Mouse (Mus musculus) hindbrain, embryonic 12.5 days (tissue): ENCODE measurements around the gene Akip1. TPM values are rescaled to one million over a fixed set of nuclear protein-coding genes. Genes with fewer than 3 reads are reported as not detected.
A peak's percentile ranks its signal among the peaks of the same experiment; 100 is the strongest.

ENCODE experiments used
- ATAC-seq: fragments of 200-750 bp; cut with Nextera tagmentation; 2 replicates; pipeline ENCODE4 v1.8.0; 2017; ENCODE audit warnings: moderate TSS enrichment; ENCODE audit not compliant: low FRiP score
- H3K27ac ChIP-seq: fragments of 300-500 bp; sonication (generic); 2 replicates; pipeline ENCODE4 v1.5.1; 2016; ENCODE audit warnings: mild to moderate bottlenecking
- H3K27me3 ChIP-seq: fragments of 300-500 bp; sonication (generic); 2 replicates; pipeline ENCODE4 v1.6.1; 2016; ENCODE audit warnings: mild to moderate bottlenecking
- H3K36me3 ChIP-seq: fragments of 300-500 bp; sonication (generic); 2 replicates; pipeline ENCODE4 v1.6.1; 2016; ENCODE audit warnings: mild to moderate bottlenecking
- H3K4me1 ChIP-seq: fragments of 300-500 bp; sonication (generic); 2 replicates; pipeline ENCODE4 v1.6.1; 2016
- H3K4me2 ChIP-seq: fragments of 300-500 bp; sonication (generic); replicated peaks from 2 replicates; pipeline ENCODE4 v1.6.1; 2016; ENCODE audit warnings: mild to moderate bottlenecking
- H3K4me3 ChIP-seq: fragments of 300-500 bp; sonication (generic); 2 replicates; pipeline ENCODE4 v1.5.1; 2016; ENCODE audit warnings: mild to moderate bottlenecking
- H3K9ac ChIP-seq: fragments of 300-500 bp; sonication (generic); 2 replicates; pipeline ENCODE4 v1.6.1; 2016; ENCODE audit warnings: mild to moderate bottlenecking, moderate library complexity
- H3K9me3 ChIP-seq: fragments of 300-500 bp; sonication (generic); replicated peaks from 2 replicates; pipeline ENCODE4 v1.6.1; 2016; ENCODE audit warnings: mild to moderate bottlenecking
- WGBS: fragments of 180-500 bp; shearing (Covaris S2); methylation state at CpG from one replicate; pipeline ENCODE4 v1.1.7; 2016; 5-methylcytosine and 5-hydroxymethylcytosine counted together
- polyA plus RNA-seq: library from polyadenylated mRNA; unstranded; fragments of >200 nt; fragmentation: Nextera tagmentation; extraction: Ambion mirVana; gene quantifications from 2 replicates; pipeline ENCODE4 v1.2.1, GENCODE M21; 2016

Akip1 gene
- polyA plus RNA-seq, 1 experiment from 2014 or later = 18.2 TPM

DNA sequence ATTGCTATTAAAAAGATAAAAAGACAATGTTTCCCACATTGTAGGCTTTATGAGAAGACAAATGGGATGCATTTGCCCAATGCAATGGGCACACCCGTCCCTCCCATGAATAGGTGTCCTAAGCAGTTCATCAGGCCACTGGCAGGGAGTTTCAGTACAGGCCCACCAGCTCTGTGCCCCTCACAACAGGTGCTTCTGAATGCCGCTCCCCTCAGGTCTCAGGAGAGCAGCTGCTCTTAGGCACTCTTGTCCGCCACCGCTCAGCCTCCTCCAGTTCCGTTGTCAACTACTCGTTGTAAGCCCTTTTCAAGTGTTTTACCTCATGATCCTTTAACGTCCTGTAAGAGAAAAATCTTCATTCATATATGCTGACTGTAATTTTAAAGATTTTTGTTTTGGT lies 8.7 kb downstream of the Akip1 start:
- no peak for ATAC-seq
- Histone ChIP-seq H3K9ac (no peak overlapping the region), H3K9me3 (no peaks in the 10 kb centered on the region), H3K36me3 (peaks cover 29% of the 10 kb centered on the region), H3K4me2 (no peak overlapping the region), H3K4me1 (no peaks in the 10 kb centered on the region), H3K27ac (no peak overlapping the region), H3K27me3 (no peaks in the 10 kb centered on the region), H3K4me3 (no peak overlapping the region)
- 89% methylated on average over 7 of the region's 7 CpGs for WGBS

DNA sequence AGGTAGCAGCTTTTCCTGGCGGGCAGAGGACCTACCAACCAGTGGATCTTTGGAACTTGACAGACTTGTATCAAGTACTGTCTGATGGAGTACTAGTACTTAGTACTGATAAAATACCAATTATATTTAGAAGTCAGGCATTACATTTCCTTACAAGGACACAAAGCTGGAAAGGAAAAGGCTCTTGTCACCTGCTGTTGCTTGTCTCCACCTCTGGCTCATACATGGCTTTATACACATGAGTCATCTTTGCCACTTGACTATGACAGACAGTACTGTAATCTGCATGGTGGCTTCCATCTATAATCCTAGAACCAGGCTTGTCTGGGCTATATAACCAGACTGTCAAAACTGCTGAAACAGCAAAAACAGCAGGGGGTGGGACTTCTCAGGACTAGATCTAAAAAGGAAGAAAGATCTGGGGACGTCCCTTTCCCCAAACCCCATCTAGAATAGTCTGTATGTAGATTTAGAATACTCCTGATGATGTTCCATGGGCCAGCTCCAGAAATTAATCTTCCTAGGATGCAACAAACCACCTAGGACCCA lies 10.0 kb downstream of the Akip1 start:
- no peak overlapping the region for H3K4me2 ChIP-seq
- no peak overlapping the region for H3K4me3 ChIP-seq
- H3K36me3 ChIP-seq = peaks cover 29% of the 10 kb centered on the region
- no peak overlapping the region for H3K9ac ChIP-seq
- H3K27ac ChIP-seq = no peak overlapping the region
- H3K9me3 ChIP-seq = no peaks in the 10 kb centered on the region
- H3K4me1 ChIP-seq = no peaks in the 10 kb centered on the region
- H3K27me3 ChIP-seq = no peaks in the 10 kb centered on the region
- ATAC-seq = no peak
- WGBS = 90% methylated on average over 2 of the region's 2 CpGs

GRCm38 (mm10) chr7:109719286-109719685 lies 15.8 kb downstream of the Akip1 start:
- Histone ChIP-seq H3K4me3 (no peak overlapping the region), H3K9ac (no peak overlapping the region), H3K36me3 (no peaks in the 10 kb centered on the region), H3K9me3 (no peaks in the 10 kb centered on the region), H3K27me3 (no peaks in the 10 kb centered on the region), H3K4me2 (no peak overlapping the region), H3K27ac (no peak overlapping the region), H3K4me1 (no peaks in the 10 kb centered on the region)
- WGBS = 60% methylated on average over 9 of the region's 9 CpGs
- ATAC-seq = no peak

- no peak overlapping the region for H3K9ac ChIP-seq
- no peak overlapping the region for H3K4me2 ChIP-seq
- WGBS = 100% methylated on average over 2 of the region's 2 CpGs
- H3K4me3 ChIP-seq = no peak overlapping the region
- no peak for ATAC-seq
- H3K27ac ChIP-seq = no peak overlapping the region
- no peaks in the 10 kb centered on the region for H3K4me1 ChIP-seq
- H3K36me3 ChIP-seq = no peaks in the 10 kb centered on the region
- H3K27me3 ChIP-seq = no peaks in the 10 kb centered on the region
- H3K9me3 ChIP-seq = no peaks in the 10 kb centered on the region
These were observed 19.1 kb downstream of the Akip1 start for GRCm38 (mm10) chr7:109722618-109723017.

DNA sequence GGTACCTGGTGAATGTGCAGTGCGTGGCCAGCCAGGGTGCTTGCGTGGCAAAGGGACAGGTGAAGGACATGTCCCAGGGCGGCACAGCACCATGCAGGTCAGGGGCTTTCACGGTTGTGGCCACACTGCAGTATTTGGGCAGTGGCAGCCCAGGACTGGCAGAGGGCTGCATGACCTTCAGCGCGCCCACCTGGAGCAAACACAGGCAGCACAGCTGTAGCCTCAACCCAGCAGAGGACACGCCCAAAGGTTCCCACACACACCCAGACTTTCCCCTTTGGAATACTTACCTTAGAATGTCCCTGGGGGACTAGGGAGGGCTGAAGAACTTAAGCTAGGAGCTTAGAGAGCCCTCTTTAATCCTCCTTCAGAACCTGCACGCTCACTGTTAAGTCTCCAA lies 19.6 kb downstream of the Akip1 start:
- H3K27ac ChIP-seq = no peak overlapping the region
- 96% methylated on average over 8 of the region's 8 CpGs for WGBS
- no peaks in the 10 kb centered on the region for H3K36me3 ChIP-seq
- no peaks in the 10 kb centered on the region for H3K27me3 ChIP-seq
- no peak overlapping the region for H3K4me3 ChIP-seq
- H3K9me3 ChIP-seq = no peaks in the 10 kb centered on the region
- H3K9ac ChIP-seq = no peak overlapping the region
- H3K4me1 ChIP-seq = no peaks in the 10 kb centered on the region
- ATAC-seq = no peak
- no peak overlapping the region for H3K4me2 ChIP-seq

GRCm38 (mm10) chr7:109723697-109724096 lies 20.2 kb downstream of the Akip1 start, which contains the start of gene BC051019:
Gene BC051019, minus strand, starts transcription at chr7:109723850.
- 94% methylated on average over 5 of the region's 5 CpGs for WGBS
- Histone ChIP-seq H3K27me3 (no peaks in the 10 kb centered on the region), H3K4me2 (no peak within 1 kb of the TSS), H3K27ac (no peak within 1 kb of the TSS), H3K36me3 (no peaks in the 10 kb centered on the region), H3K9me3 (no peaks in the 10 kb centered on the region), H3K4me1 (no peaks in the 10 kb centered on the region), H3K4me3 (no peak within 1 kb of the TSS), H3K9ac (no peak within 1 kb of the TSS)
- ATAC-seq = no peak

GRCm38 (mm10) chr7:109731626-109732025 lies 28.1 kb downstream of the Akip1 start, which contains the start of gene Ascl3:
Gene Ascl3, minus strand, starts transcription at chr7:109731726.
- WGBS = 92% methylated on average over 5 of the region's 5 CpGs
- no peaks in the 10 kb centered on the region for H3K27me3 ChIP-seq
- H3K9me3 ChIP-seq = no peaks in the 10 kb centered on the region
- H3K4me2 ChIP-seq = no peak within 1 kb of the TSS
- peaks cover 13% of the 10 kb centered on the region for H3K36me3 ChIP-seq
- H3K27ac ChIP-seq = no peak within 1 kb of the TSS
- no peak for ATAC-seq
- H3K9ac ChIP-seq = no peak within 1 kb of the TSS
- H3K4me1 ChIP-seq = peaks cover 3% of the 10 kb centered on the region; the same call in 1 of the 2 replicates
- no peak within 1 kb of the TSS for H3K4me3 ChIP-seq

GRCm38 (mm10) chr7:109734806-109735205 lies 31.3 kb downstream of the Akip1 start:
- H3K36me3 ChIP-seq = peaks cover 21% of the 10 kb centered on the region
- H3K27ac ChIP-seq = no peak overlapping the region
- no peak for ATAC-seq
- H3K27me3 ChIP-seq = no peaks in the 10 kb centered on the region
- H3K4me3 ChIP-seq = no peak overlapping the region
- H3K4me2 ChIP-seq = no peak overlapping the region
- peaks cover 3% of the 10 kb centered on the region; the same call in 1 of the 2 replicates for H3K4me1 ChIP-seq
- H3K9ac ChIP-seq = no peak overlapping the region
- 91% methylated on average over 4 of the region's 4 CpGs for WGBS
- H3K9me3 ChIP-seq = no peaks in the 10 kb centered on the region

- Histone ChIP-seq H3K27ac (no peak overlapping the region), H3K9ac (no peak overlapping the region), H3K27me3 (no peaks in the 10 kb centered on the region), H3K4me1 (no peaks in the 10 kb centered on the region), H3K4me3 (no peak overlapping the region), H3K36me3 (peaks cover 61% of the 10 kb centered on the region), H3K4me2 (no peak overlapping the region), H3K9me3 (no peaks in the 10 kb centered on the region)
- WGBS = 93% methylated on average over 5 of the region's 5 CpGs
- ATAC-seq = no peak
These were observed 36.4 kb downstream of the Akip1 start for GRCm38 (mm10) chr7:109739822-109740370.

DNA sequence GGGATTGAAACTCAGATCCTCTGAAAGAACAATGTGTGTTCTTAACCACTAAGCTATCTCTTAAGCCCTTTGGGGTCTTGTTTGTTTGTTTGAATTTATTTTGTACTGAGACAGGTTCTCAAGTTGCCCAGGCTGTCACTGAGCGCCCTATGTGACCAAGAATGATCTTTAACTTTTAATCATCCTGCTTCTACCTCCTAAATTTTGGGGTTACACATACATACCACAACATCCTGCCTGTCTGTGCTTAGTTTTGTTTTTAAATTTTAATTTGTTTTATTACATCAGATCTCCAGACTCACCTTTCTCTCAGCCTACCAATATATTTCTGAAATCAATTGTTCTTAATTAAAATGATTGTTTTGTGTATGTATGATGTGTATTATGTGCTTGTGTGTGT lies 37.6 kb downstream of the Akip1 start:
- no peak for ATAC-seq
- H3K9me3 ChIP-seq = no peaks in the 10 kb centered on the region
- H3K27ac ChIP-seq = no peak overlapping the region
- H3K9ac ChIP-seq = no peak overlapping the region
- no peaks in the 10 kb centered on the region for H3K4me1 ChIP-seq
- H3K27me3 ChIP-seq = no peaks in the 10 kb centered on the region
- no peak overlapping the region for H3K4me2 ChIP-seq
- 94% methylated on average over 1 of the region's 1 CpGs for WGBS
- H3K4me3 ChIP-seq = no peak overlapping the region
- peaks cover 59% of the 10 kb centered on the region for H3K36me3 ChIP-seq

DNA sequence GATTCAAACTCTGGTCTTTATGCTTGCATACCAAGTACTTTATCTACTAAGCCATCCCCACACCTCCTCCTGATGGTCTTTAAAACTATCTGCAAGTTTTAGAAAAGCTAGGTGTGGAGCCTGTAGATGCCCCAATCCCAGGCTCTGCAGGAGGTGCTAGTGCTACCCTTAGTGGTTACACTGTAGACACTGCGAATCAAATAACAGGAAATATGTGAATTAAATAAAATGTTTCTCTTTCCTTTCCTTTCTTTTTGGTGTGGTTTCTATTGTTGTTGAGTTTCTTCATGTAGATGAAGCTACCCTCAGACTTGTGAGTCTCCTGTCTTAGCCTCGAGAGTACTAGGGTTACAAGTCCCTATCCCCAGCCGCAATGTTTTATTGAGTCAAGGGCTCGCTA lies 38.2 kb downstream of the Akip1 start:
- 93% methylated on average over 4 of the region's 4 CpGs for WGBS
- Histone ChIP-seq H3K4me1 (no peaks in the 10 kb centered on the region), H3K9ac (no peak overlapping the region), H3K27ac (no peak overlapping the region), H3K9me3 (no peaks in the 10 kb centered on the region), H3K36me3 (peaks cover 59% of the 10 kb centered on the region), H3K27me3 (no peaks in the 10 kb centered on the region), H3K4me3 (no peak overlapping the region), H3K4me2 (no peak overlapping the region)
- ATAC-seq = no peak

- Histone ChIP-seq H3K27me3 (no peaks in the 10 kb centered on the region), H3K4me2 (no peak overlapping the region), H3K27ac (no peak overlapping the region), H3K4me1 (peaks cover 8% of the 10 kb centered on the region), H3K9me3 (no peaks in the 10 kb centered on the region), H3K9ac (no peak overlapping the region), H3K4me3 (no peak overlapping the region), H3K36me3 (peaks cover 30% of the 10 kb centered on the region)
- WGBS = 59% methylated on average over 1 of the region's 1 CpGs
- no peak for ATAC-seq
These were observed 44.3 kb downstream of the Akip1 start for GRCm38 (mm10) chr7:109747747-109748146.

DNA sequence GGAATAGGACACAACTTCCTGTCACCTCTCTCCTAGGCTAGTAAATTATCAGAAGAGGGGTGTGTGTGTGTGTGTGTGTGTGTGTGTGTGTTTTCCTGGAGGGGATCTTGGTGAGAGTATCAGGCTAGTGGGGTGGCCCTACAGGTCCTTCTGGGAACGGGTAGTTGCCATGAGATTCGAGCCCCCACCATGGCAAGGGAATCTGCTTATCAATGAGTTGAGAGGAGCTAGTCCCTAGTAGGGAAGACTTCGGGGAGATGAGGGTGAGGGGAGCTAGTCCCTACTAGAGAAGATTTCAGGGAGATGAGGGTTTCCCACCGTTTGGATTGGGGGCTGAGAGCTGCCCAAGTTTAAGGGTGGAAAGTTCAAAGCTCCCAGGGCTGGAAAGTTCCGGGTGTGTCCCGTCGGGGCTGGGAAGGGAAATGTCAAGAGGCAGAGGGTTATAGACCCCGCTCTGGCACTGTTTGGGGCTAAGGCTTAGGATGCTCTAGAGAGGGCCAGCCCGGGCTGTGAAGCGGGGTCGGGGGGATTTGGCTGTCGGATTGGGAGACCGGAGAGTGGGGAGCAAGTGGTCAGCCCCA lies 48.0 kb downstream of the Akip1 start:
- H3K27ac ChIP-seq = peak overlapping the region; percentile 86
- 4% methylated on average over 13 of the region's 13 CpGs for WGBS
- no peaks in the 10 kb centered on the region for H3K27me3 ChIP-seq
- no peaks in the 10 kb centered on the region for H3K9me3 ChIP-seq
- H3K36me3 ChIP-seq = peaks cover 2% of the 10 kb centered on the region
- H3K9ac ChIP-seq = peak overlapping the region; percentile 91
- H3K4me2 ChIP-seq = peak overlapping the region; percentile 91
- H3K4me3 ChIP-seq = peak overlapping the region; percentile 88
- ATAC-seq = peak; percentile 15
- H3K4me1 ChIP-seq = peaks cover 17% of the 10 kb centered on the region
